Mouse (Mus musculus): ENCODE results near the gene Gm3383. TPM values are rescaled to one million over a fixed set of nuclear protein-coding genes. Genes with fewer than 3 reads are reported as not detected.

Gm3383 gene
- polyA plus RNA-seq, 1 experiment from 2014 or later, result 4.8 TPM

Other genes starting within 250 kb of the Gm3383 start
- not detected in 2 replicates for gene Gm8265, start 175.0 kb downstream of the Gm3383 start, polyA plus RNA-seq (2014; fragmentation: Nextera tagmentation; extraction: Ambion mirVana)
- not detected in 2 replicates for gene Gm9603, start 120.5 kb downstream of the Gm3383 start, polyA plus RNA-seq (2014; fragmentation: Nextera tagmentation; extraction: Ambion mirVana)
- gene Gm3373, start 66.4 kb downstream of the Gm3383 start, polyA plus RNA-seq (2014; fragmentation: Nextera tagmentation; extraction: Ambion mirVana), result 0.32 and 0.74 TPM in 2 replicates
- not detected in 2 replicates for gene Gm3424, start 22.3 kb upstream of the Gm3383 start, polyA plus RNA-seq (2014; fragmentation: Nextera tagmentation; extraction: Ambion mirVana)
- gene Gm8237, start 72.4 kb upstream of the Gm3383 start, polyA plus RNA-seq (2014; fragmentation: Nextera tagmentation; extraction: Ambion mirVana), result 0.74 and 1.4 TPM in 2 replicates
- 3.6 and 5.1 TPM in 2 replicates for gene Gm3248, start 153.8 kb upstream of the Gm3383 start, polyA plus RNA-seq (2014; fragmentation: Nextera tagmentation; extraction: Ambion mirVana)
- not detected in 2 replicates for gene Gm3453, start 171.2 kb upstream of the Gm3383 start, polyA plus RNA-seq (2014; fragmentation: Nextera tagmentation; extraction: Ambion mirVana)

Measured in midbrain, embryonic 14.5 days (tissue).